Mouse (Mus musculus) ES-E14 (cell line): ENCODE measurements around the gene Pappa.

Experiments used
- CHD2 ChIP-seq: IDR thresholded peaks from 2 replicates; pipeline ENCODE4 v1.6.1; 2014; ENCODE audit warnings: mild to moderate bottlenecking, low read depth, low read length, inconsistent platforms
- HCFC1 ChIP-seq: IDR thresholded peaks from 2 replicates; pipeline ENCODE4 v1.6.1; 2012; ENCODE audit warnings: low read length, inconsistent platforms, borderline replicate concordance; ENCODE audit not compliant: insufficient read depth
- ZC3H11A ChIP-seq: IDR thresholded peaks from 2 replicates; pipeline ENCODE4 v1.6.1; 2012; ENCODE audit warnings: low read depth, mild to moderate bottlenecking, inconsistent platforms, low read length, borderline replicate concordance

DNA sequence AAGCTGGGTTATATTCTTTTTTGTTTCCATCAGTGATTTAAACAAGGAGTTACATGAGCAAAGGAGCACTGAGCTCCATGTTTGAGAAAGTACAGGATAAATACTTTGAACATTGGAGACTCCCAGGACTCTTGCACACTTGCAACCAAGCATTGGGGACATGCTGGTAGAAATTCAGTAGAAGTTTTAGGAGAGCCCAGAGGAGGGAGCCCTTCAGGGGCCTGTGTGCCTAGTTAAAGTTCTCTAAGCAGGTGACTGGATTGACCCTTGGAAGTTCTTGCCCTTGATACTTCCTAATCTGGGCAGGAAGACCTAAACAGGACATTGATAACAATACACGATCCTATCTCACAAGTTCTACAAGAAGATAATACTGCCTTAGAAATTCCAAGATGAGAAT lies 3.6 kb upstream of the Pappa start:
- no peak for TF ChIP-seq ZC3H11A
- TF ChIP-seq HCFC1 = no peak
- TF ChIP-seq CHD2 = no peak
